In the genomic region with DNA sequence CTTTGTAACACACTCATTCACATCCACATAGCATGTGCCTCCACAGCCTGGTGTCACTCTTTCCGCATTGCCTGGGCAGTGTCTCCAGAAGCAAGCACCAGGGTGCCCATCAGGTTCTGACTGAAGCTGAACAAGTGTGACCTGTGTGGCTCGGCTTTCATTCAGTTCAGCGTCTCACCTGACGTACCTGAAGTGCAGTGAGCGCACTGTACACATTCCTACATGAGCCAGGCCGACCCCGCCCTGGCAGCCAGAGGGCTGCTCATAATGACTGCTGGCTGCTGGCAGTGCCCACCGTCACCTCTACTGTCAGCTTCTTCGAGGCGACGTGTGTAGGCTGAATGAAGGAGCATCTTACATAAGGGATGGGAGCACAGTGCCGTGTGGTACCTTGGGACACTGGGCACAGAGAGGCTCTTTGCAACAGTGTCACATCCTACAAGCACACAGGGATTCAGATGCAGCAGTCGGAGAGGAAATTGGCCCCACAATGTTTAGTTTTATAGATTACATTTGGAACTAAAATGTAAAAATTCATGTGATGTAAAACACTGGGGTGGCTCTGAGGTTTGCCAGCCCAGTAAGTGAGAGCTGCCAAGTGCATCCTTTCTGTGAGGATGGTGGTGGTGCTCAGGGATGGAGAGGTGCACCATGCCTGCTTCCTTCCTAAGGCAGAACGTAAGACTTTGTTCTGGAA, we compare ENCODE assay signal across 15 mouse cellular contexts. TPM values are rescaled to one million over a fixed set of nuclear protein-coding genes. Genes with fewer than 3 reads are reported as not detected.
DNase-seq lines count a peak whose midpoint lies in the region; ATAC-seq and TF ChIP-seq lines count a peak whose summit lies in the region.
"Had no signal": no experiment of that assay in that cellular context is flagged by ENCODE, and none has a peak within 500 bp of the region (broad histone marks: within the 10 kb centered on the region; RNA-seq: fewer than 3 reads in every experiment).

No protein-coding gene starts in this region.

- H3K9me3 ChIP-seq in hindbrain, embryonic 13.5 days = no peaks in the 10 kb centered on the region
- H3K9me3 ChIP-seq in hindbrain, postnatal 0 days (ENCODE audit: low read length) = no peaks in the 10 kb centered on the region
- H3K9me3 ChIP-seq in midbrain, embryonic 15.5 days = no peaks in the 10 kb centered on the region
- no peaks in the 10 kb centered on the region for H3K9me3 ChIP-seq in midbrain, embryonic 13.5 days
- H3K9me3 ChIP-seq in lung, embryonic 14.5 days (ENCODE audit: low read depth, low read length) = no peaks in the 10 kb centered on the region
- H3K9me3 ChIP-seq: forebrain, embryonic 15.5 days; heart, embryonic 10.5 days had no signal

- H3K9ac ChIP-seq in hindbrain, embryonic 13.5 days = 0 out of 2 replicates have a peak overlapping the region, but pooled peaks have one; percentile 5
- no peak overlapping the region for H3K9ac ChIP-seq in hindbrain, postnatal 0 days (replicated peaks; ENCODE audit: low read length)
- H3K9ac ChIP-seq in midbrain, embryonic 15.5 days = no peak overlapping the region
- no peak overlapping the region for H3K9ac ChIP-seq in midbrain, embryonic 13.5 days (replicated peaks)
- no peak overlapping the region for H3K9ac ChIP-seq in lung, embryonic 14.5 days
- H3K9ac ChIP-seq: forebrain, embryonic 15.5 days; liver, postnatal 0 days had no signal

- no peak overlapping the region for H3K4me2 ChIP-seq in hindbrain, embryonic 13.5 days
- H3K4me2 ChIP-seq in hindbrain, postnatal 0 days (ENCODE audit: low read depth, low read length) = no peak overlapping the region
- no peak overlapping the region for H3K4me2 ChIP-seq in midbrain, embryonic 15.5 days
- no peak overlapping the region for H3K4me2 ChIP-seq in midbrain, embryonic 13.5 days (replicated peaks)
- H3K4me2 ChIP-seq in lung, embryonic 14.5 days = no peak overlapping the region
- H3K4me2 ChIP-seq: forebrain, embryonic 15.5 days had no signal

- no peak for DNase-seq in hindbrain, postnatal 0 days (ENCODE audit: low spot score)
- peak; percentile 55 for DNase-seq in lung, embryonic 14.5 days
- no peak for DNase-seq in thymus, postnatal 0 days (ENCODE audit: low spot score)
- DNase-seq in heart, adult 8-10 months (ENCODE audit: low spot score) = no peak
- DNase-seq: gastrocnemius, postnatal 14 days; kidney, adult 11 months; kidney, postnatal 36 days; liver, postnatal 0 days had no signal

- H3K27ac ChIP-seq in hindbrain, embryonic 13.5 days = no peak overlapping the region
- no peak overlapping the region for H3K27ac ChIP-seq in hindbrain, postnatal 0 days
- no peak overlapping the region for H3K27ac ChIP-seq in midbrain, embryonic 15.5 days
- H3K27ac ChIP-seq in midbrain, embryonic 13.5 days = no peak overlapping the region
- no peak overlapping the region for H3K27ac ChIP-seq in lung, embryonic 14.5 days (ENCODE audit: low read depth)
- H3K27ac ChIP-seq: forebrain, embryonic 15.5 days; heart, embryonic 10.5 days had no signal

- no peaks in the 10 kb centered on the region for H3K27me3 ChIP-seq in hindbrain, embryonic 13.5 days
- H3K27me3 ChIP-seq in hindbrain, postnatal 0 days (ENCODE audit: insufficient read depth, low read length) = no peaks in the 10 kb centered on the region
- H3K27me3 ChIP-seq in midbrain, embryonic 15.5 days (replicated peaks) = no peaks in the 10 kb centered on the region
- H3K27me3 ChIP-seq in midbrain, embryonic 13.5 days = no peaks in the 10 kb centered on the region
- no peaks in the 10 kb centered on the region for H3K27me3 ChIP-seq in lung, embryonic 14.5 days (ENCODE audit: insufficient read depth, low read length)
- H3K27me3 ChIP-seq: forebrain, embryonic 15.5 days had no signal

- H3K4me3 ChIP-seq in hindbrain, embryonic 13.5 days = no peak overlapping the region
- no peak overlapping the region for H3K4me3 ChIP-seq in hindbrain, postnatal 0 days (ENCODE audit: low read length)
- H3K4me3 ChIP-seq in midbrain, embryonic 15.5 days = no peak overlapping the region
- no peak overlapping the region for H3K4me3 ChIP-seq in midbrain, embryonic 13.5 days (replicated peaks)
- no peak overlapping the region for H3K4me3 ChIP-seq in lung, embryonic 14.5 days (ENCODE audit: low read depth, low read length)
- H3K4me3 ChIP-seq: forebrain, embryonic 15.5 days; heart, embryonic 10.5 days had no signal

- WGBS in hindbrain, embryonic 13.5 days = 85% methylated on average over 14 of the region's 14 CpGs
- WGBS in hindbrain, postnatal 0 days = 70% methylated on average over 14 of the region's 14 CpGs
- 81% methylated on average over 14 of the region's 14 CpGs for WGBS in midbrain, embryonic 15.5 days
- 86% methylated on average over 14 of the region's 14 CpGs for WGBS in midbrain, embryonic 13.5 days
- WGBS in lung, embryonic 14.5 days = 69% methylated on average over 14 of the region's 14 CpGs

- H3K36me3 ChIP-seq in hindbrain, embryonic 13.5 days = no peaks in the 10 kb centered on the region
- H3K36me3 ChIP-seq in hindbrain, postnatal 0 days (ENCODE audit: insufficient read depth, low read length) = no peaks in the 10 kb centered on the region
- H3K36me3 ChIP-seq in midbrain, embryonic 15.5 days (replicated peaks) = no peaks in the 10 kb centered on the region
- H3K36me3 ChIP-seq in midbrain, embryonic 13.5 days = no peaks in the 10 kb centered on the region
- no peaks in the 10 kb centered on the region for H3K36me3 ChIP-seq in lung, embryonic 14.5 days (ENCODE audit: insufficient read depth)
- H3K36me3 ChIP-seq: forebrain, embryonic 15.5 days had no signal

- peaks cover 26% of the 10 kb centered on the region for H3K4me1 ChIP-seq in hindbrain, embryonic 13.5 days (replicated peaks)
- H3K4me1 ChIP-seq in hindbrain, postnatal 0 days (ENCODE audit: insufficient read depth, low read length) = no peaks in the 10 kb centered on the region
- H3K4me1 ChIP-seq in midbrain, embryonic 15.5 days = peaks cover 20% of the 10 kb centered on the region
- H3K4me1 ChIP-seq in midbrain, embryonic 13.5 days (replicated peaks) = peaks cover 16% of the 10 kb centered on the region
- 0 out of 2 replicates have a peak, but pooled peaks cover 5% of the 10 kb centered on the region for H3K4me1 ChIP-seq in lung, embryonic 14.5 days (ENCODE audit: insufficient read depth)

- no peak for TF ChIP-seq CTCF in hindbrain, postnatal 0 days (IDR thresholded peaks at IDR 0.05; ENCODE audit: low read depth)
- TF ChIP-seq CTCF in lung, embryonic 14.5 days (IDR thresholded peaks at IDR 0.05; ENCODE audit: low read depth) = no peak

- ATAC-seq in hindbrain, embryonic 13.5 days (ENCODE audit: low FRiP score) = no peak
- no peak for ATAC-seq in hindbrain, postnatal 0 days
- 0 out of 2 replicates have a peak, but pooled peaks have one; percentile 28 for ATAC-seq in midbrain, embryonic 15.5 days (replicated peaks)
- no peak for ATAC-seq in midbrain, embryonic 13.5 days
- ATAC-seq in lung, embryonic 14.5 days (ENCODE audit: insufficient read depth) = peak; percentile 47
- ATAC-seq: activated CD4-positive, CD25-positive, alpha-beta regulatory T cell, adult 4 months; CD4-positive, CD25-positive, alpha-beta regulatory T cell, adult 4 months; forebrain, embryonic 15.5 days; liver, postnatal 0 days had no signal

RNA-seq across cellular contexts. Expression of gene Atp11a, which starts 29.6 kb away (rescaled TPM):
- polyA plus RNA-seq in hindbrain, embryonic 13.5 days (2015; fragmentation: Nextera tagmentation; extraction: Ambion mirVana) = 7.9 and 8.8 TPM in 2 replicates
- total RNA-seq in hindbrain, postnatal 0 days (2014; rRNA removed) = 35.2 and 48.8 TPM in 2 replicates
- polyA plus RNA-seq in hindbrain, postnatal 0 days (2015; fragmentation: Nextera tagmentation; extraction: Ambion mirVana) = 12.5 and 12.9 TPM in 2 replicates
- polyA plus RNA-seq in midbrain, embryonic 15.5 days (2015; fragmentation: Nextera tagmentation; extraction: Ambion mirVana) = 14.7 and 17.5 TPM in 2 replicates
- polyA plus RNA-seq in midbrain, embryonic 13.5 days (2015; fragmentation: Nextera tagmentation; extraction: Ambion mirVana) = 9.9 and 10.3 TPM in 2 replicates
- 23.2 and 26.7 TPM in 2 replicates for polyA plus RNA-seq in lung, embryonic 14.5 days (2014; fragmentation: Nextera tagmentation; extraction: Ambion mirVana)
- 5.5 and 7.5 TPM in 2 replicates for polyA plus RNA-seq in thymus, postnatal 0 days (2015; fragmentation: Nextera tagmentation; extraction: Ambion mirVana)
- total RNA-seq in heart, adult 8-10 months (2022) = 10 to 100 TPM; 85.6 to 89.6 (median 87.8) TPM

Comparison
In these comparisons a context has a peak if more than half of its experiments do, and no peak if none do; other contexts are left out.
1. ATAC-seq: peak in midbrain, embryonic 15.5 days (single experiment) and lung, embryonic 14.5 days (single experiment); none in hindbrain, embryonic 13.5 days (single experiment), hindbrain, postnatal 0 days (single experiment) and midbrain, embryonic 13.5 days (single experiment).